Mouse (Mus musculus) liver, embryonic 14.5 days (tissue): Measurements from ENCODE around the gene Spty2d1. TPM values are rescaled to one million over a fixed set of nuclear protein-coding genes. Genes with fewer than 3 reads are reported as not detected.

ENCODE experiments used
- ATAC-seq: fragments of 200-750 bp; cut with Nextera tagmentation; 2 replicates; pipeline ENCODE4 v1.8.0; 2017; ENCODE audit warnings: moderate number of reproducible peaks, mild to moderate bottlenecking, moderate library complexity; ENCODE audit not compliant: insufficient read depth
- DNase-seq, 3 experiments: peaks; one replicate each; pipeline ENCODE4 v3.0.0-alpha.2; 2012 to 2013; ENCODE audit warnings: low read depth in 3 of 3, low spot score in 3 of 3
- H3K27ac ChIP-seq: fragments of 300-500 bp; sonication (generic); 2 replicates; pipeline ENCODE4 v1.5.1; 2014; ENCODE audit warnings: moderate library complexity, mild to moderate bottlenecking, control low read depth, inconsistent platforms
- H3K27me3 ChIP-seq: fragments of 300-500 bp; sonication (generic); 2 replicates; pipeline ENCODE4 v1.6.1; 2014; ENCODE audit warnings: mild to moderate bottlenecking, low read length, moderate library complexity; ENCODE audit not compliant: control insufficient read depth, insufficient read depth
- H3K36me3 ChIP-seq: fragments of 300-500 bp; sonication (generic); replicated peaks from 2 replicates; pipeline ENCODE4 v1.6.1; 2014; ENCODE audit warnings: low read depth; ENCODE audit not compliant: control insufficient read depth, insufficient read depth
- H3K4me1 ChIP-seq, 2 experiments: fragments of 200-500 bp in 1 of 2; fragments of 300-500 bp in 1 of 2; sonication (generic) in 1 of 2; replicated peaks; 2 replicates each; pipeline ENCODE4 v1.6.1; 2012 to 2014; ENCODE audit warnings: antibody characterized with exemption in 1 of 2, inconsistent platforms in 1 of 2, low read length in 1 of 2; ENCODE audit not compliant: control insufficient read depth in 2 of 2, insufficient read depth in 2 of 2
- H3K4me2 ChIP-seq: fragments of 300-500 bp; sonication (generic); 2 replicates; pipeline ENCODE4 v1.6.1; 2014; ENCODE audit warnings: low read depth, mild to moderate bottlenecking, control low read depth, moderate library complexity
- H3K4me3 ChIP-seq, 2 experiments: fragments of 200-500 bp in 1 of 2; fragments of 300-500 bp in 1 of 2; sonication (generic) in 1 of 2; 2 replicates each; pipeline ENCODE4 v1.5.1; 2012 to 2014; ENCODE audit warnings: low read depth in 2 of 2, low read length in 2 of 2, mild to moderate bottlenecking in 2 of 2, control low read depth in 1 of 2, inconsistent platforms in 1 of 2, moderate library complexity in 1 of 2; ENCODE audit not compliant: insufficient read depth in 1 of 2
- H3K9ac ChIP-seq: fragments of 300-500 bp; sonication (generic); replicated peaks from 2 replicates; pipeline ENCODE4 v1.6.1; 2014; ENCODE audit warnings: mild to moderate bottlenecking, control low read depth, moderate library complexity
- H3K9me3 ChIP-seq: fragments of 300-500 bp; sonication (generic); 2 replicates; pipeline ENCODE4 v1.6.1; 2016; ENCODE audit warnings: low read length, mixed read lengths; ENCODE audit not compliant: control insufficient read depth
- CTCF ChIP-seq: IDR thresholded peaks from 2 replicates; pipeline ENCODE4 v1.5.1; 2016; ENCODE audit warnings: antibody characterized with exemption, low read depth, control low read depth
- EP300 ChIP-seq: IDR thresholded peaks from 2 replicates; pipeline ENCODE4 v1.6.1; 2016; ENCODE audit warnings: antibody characterized with exemption, low read depth
- WGBS: fragments of 180-500 bp; shearing (Covaris S2); extraction: QIAGEN DNeasy Blood & Tissue Kit; methylation state at CpG from one replicate; pipeline ENCODE4 v1.1.7; 2014; ENCODE audit not compliant: insufficient replicate concordance; 5-methylcytosine and 5-hydroxymethylcytosine counted together
- polyA plus RNA-seq, 2 experiments: library from polyadenylated mRNA; depleted of rRNA in 1 of 2; stranded (reverse) in 1 of 2; unstranded in 1 of 2; fragments of >200 nt; fragmentation: Nextera tagmentation in 1 of 2; extraction: Ambion mirVana in 1 of 2; gene quantifications; 2 replicates each; pipeline versions ENCODE4 v1.2.1 to v1.2.3; 2012 to 2014

Gene Spty2d1
- polyA plus RNA-seq, 2 experiments, result 5.9 to 10.1 TPM

GRCm38 (mm10) chr7:47023530-47023929, 15.3 kb upstream of the Spty2d1 start:
- no peak overlapping the region for H3K9ac ChIP-seq
- no peak overlapping the region for H3K4me2 ChIP-seq
- no peak overlapping the region for H3K4me3 ChIP-seq
- H3K4me1 ChIP-seq, result no peaks in the 10 kb centered on the region
- no peaks in the 10 kb centered on the region for H3K9me3 ChIP-seq
- ATAC-seq, result no peak
- H3K27me3 ChIP-seq, result no peaks in the 10 kb centered on the region; the same call in 1 of the 2 replicates
- TF ChIP-seq CTCF (peak; percentile 89), EP300 (no peak)
- no peaks in the 10 kb centered on the region for H3K36me3 ChIP-seq
- peak in 2 of 3 experiments; percentile 35 to 58 for DNase-seq
- no peak overlapping the region for H3K27ac ChIP-seq
- WGBS, result 4% methylated on average over 6 of the region's 6 CpGs

DNA sequence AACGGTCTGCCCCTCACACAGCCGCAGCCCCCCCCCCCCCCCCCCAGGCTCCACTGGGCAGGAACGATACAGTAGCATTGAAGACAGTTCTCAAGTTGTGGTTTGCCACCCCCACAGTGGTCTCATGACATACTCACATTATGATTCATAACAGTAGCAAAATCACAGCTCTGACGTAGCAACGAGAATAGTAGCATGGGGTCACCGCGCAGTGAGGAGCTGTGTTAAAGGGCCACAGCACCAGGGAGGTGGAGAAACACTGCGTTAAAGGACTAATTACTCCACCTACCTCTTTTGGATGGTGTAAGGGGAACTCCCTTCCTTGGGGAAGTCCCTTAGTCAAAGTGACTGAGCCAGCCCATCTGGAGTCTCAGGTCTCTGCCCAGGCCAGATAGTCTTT, 14.3 kb upstream of the Spty2d1 start:
- DNase-seq, result peak in 1 of 3 experiments; percentile 47

GRCm38 (mm10) chr7:47020956-47021355, 12.7 kb upstream of the Spty2d1 start:
- no peak for TF ChIP-seq CTCF
- TF ChIP-seq EP300, result no peak
- Histone ChIP-seq H3K9ac (no peak overlapping the region), H3K4me1 (no peaks in the 10 kb centered on the region; a peak in 1 of 4 replicates), H3K27me3 (no peaks in the 10 kb centered on the region; the same call in 1 of the 2 replicates), H3K36me3 (no peaks in the 10 kb centered on the region), H3K9me3 (no peaks in the 10 kb centered on the region), H3K4me3 (no peak overlapping the region), H3K27ac (no peak overlapping the region), H3K4me2 (no peak overlapping the region)
- 21% methylated on average over 8 of the region's 8 CpGs for WGBS
- no peak for ATAC-seq
- DNase-seq, result no peak

More for the DNA sequence above, 14.3 kb upstream of the Spty2d1 start:
- no peak overlapping the region for H3K4me2 ChIP-seq
- 0 out of 2 replicates have a peak, but pooled peaks have one; percentile 23 for ATAC-seq
- TF ChIP-seq EP300, result no peak
- no peak for TF ChIP-seq CTCF
- no peaks in the 10 kb centered on the region; the same call in 1 of the 2 replicates for H3K27me3 ChIP-seq
- H3K27ac ChIP-seq, result no peak overlapping the region
- H3K9ac ChIP-seq, result no peak overlapping the region
- no peaks in the 10 kb centered on the region for H3K9me3 ChIP-seq
- H3K36me3 ChIP-seq, result no peaks in the 10 kb centered on the region
- H3K4me3 ChIP-seq, result no peak overlapping the region
- H3K4me1 ChIP-seq, result no peaks in the 10 kb centered on the region
- WGBS, result 39% methylated on average over 8 of the region's 8 CpGs

DNA sequence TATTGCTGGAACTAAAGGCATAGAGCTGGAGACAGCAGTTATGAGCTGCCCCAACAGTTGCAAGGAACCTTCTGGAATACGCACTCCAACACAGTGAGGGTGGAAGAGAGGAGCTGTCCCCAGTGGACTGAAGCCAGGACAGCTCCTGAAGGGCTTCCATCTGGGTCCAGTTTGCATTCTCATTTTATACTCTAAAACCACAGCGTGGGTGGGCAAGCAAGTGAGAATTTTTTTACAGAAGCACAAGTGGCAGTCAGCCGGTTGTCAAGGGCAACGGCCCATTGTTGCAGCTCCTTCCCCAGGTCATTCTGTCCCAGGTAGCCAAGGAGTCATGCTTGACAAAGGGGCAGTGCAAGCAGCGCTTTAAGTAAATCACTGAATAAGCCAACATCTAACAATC, 11.4 kb upstream of the Spty2d1 start:
- TF ChIP-seq EP300 (no peak), CTCF (no peak)
- no peak overlapping the region for H3K27ac ChIP-seq
- ATAC-seq (no peak), DNase-seq (no peak)
- no peaks in the 10 kb centered on the region; the same call in 1 of the 2 replicates for H3K27me3 ChIP-seq
- H3K9me3 ChIP-seq, result no peaks in the 10 kb centered on the region
- no peaks in the 10 kb centered on the region for H3K36me3 ChIP-seq
- no peak overlapping the region for H3K4me2 ChIP-seq
- no peak overlapping the region for H3K9ac ChIP-seq
- 63% methylated on average over 5 of the region's 5 CpGs for WGBS
- H3K4me3 ChIP-seq, result no peak overlapping the region
- H3K4me1 ChIP-seq, result peaks cover 8% of the 10 kb centered on the region in 2 experiments

GRCm38 (mm10) chr7:47017146-47017545, 8.9 kb upstream of the Spty2d1 start:
- no peak overlapping the region for H3K4me3 ChIP-seq
- H3K4me1 ChIP-seq, result peaks cover 21 to 26% of the 10 kb centered on the region in 2 experiments
- no peak overlapping the region for H3K27ac ChIP-seq
- WGBS, result 73% methylated on average over 7 of the region's 7 CpGs
- no peak overlapping the region for H3K4me2 ChIP-seq
- H3K9ac ChIP-seq, result no peak overlapping the region
- no peaks in the 10 kb centered on the region for H3K27me3 ChIP-seq
- no peaks in the 10 kb centered on the region for H3K9me3 ChIP-seq
- DNase-seq, result no peak
- H3K36me3 ChIP-seq, result no peaks in the 10 kb centered on the region
- TF ChIP-seq CTCF, result no peak
- no peak for TF ChIP-seq EP300
- ATAC-seq, result no peak
